Mouse (Mus musculus) midbrain, embryonic 14.5 days (tissue): ENCODE data around the gene Hist1h3c. TPM values are rescaled to one million over a fixed set of nuclear protein-coding genes. Genes with fewer than 3 reads are reported as not detected.
"Not testable (repeated sequence)": the region's sequence is repeated elsewhere in the genome, so short reads cannot be mapped to it uniquely, and the experiment has no call there.

Experiments
- ATAC-seq: fragments of 200-750 bp; cut with Nextera tagmentation; 2 replicates; pipeline ENCODE4 v1.8.0; 2017; ENCODE audit warnings: moderate number of reproducible peaks, moderate library complexity; ENCODE audit not compliant: low FRiP score, low TSS enrichment
- DNase-seq: peaks from one replicate; pipeline ENCODE4 v3.0.0-alpha.2; 2015
- H3K27ac ChIP-seq: fragments of 300-500 bp; sonication (generic); replicated peaks from 2 replicates; pipeline ENCODE4 v1.5.1; 2014; ENCODE audit warnings: mild to moderate bottlenecking, low read depth, low read length, moderate library complexity
- H3K27me3 ChIP-seq: fragments of 300-500 bp; sonication (generic); 2 replicates; pipeline ENCODE4 v1.6.1; 2014; ENCODE audit warnings: low read length, control low read depth, mixed read lengths; ENCODE audit not compliant: control insufficient read depth, insufficient read depth
- H3K36me3 ChIP-seq: fragments of 300-500 bp; sonication (generic); 2 replicates; pipeline ENCODE4 v1.6.1; 2014; ENCODE audit warnings: low read length, control low read depth; ENCODE audit not compliant: control insufficient read depth, insufficient read depth
- H3K4me1 ChIP-seq: fragments of 300-500 bp; sonication (generic); 2 replicates; pipeline ENCODE4 v1.6.1; 2014; ENCODE audit warnings: mild to moderate bottlenecking, antibody characterized with exemption, low read length, control low read depth; ENCODE audit not compliant: control insufficient read depth, insufficient read depth
- H3K4me2 ChIP-seq: fragments of 300-500 bp; sonication (generic); 2 replicates; pipeline ENCODE4 v1.6.1; 2014; ENCODE audit warnings: mild to moderate bottlenecking, low read length, moderate library complexity
- H3K4me3 ChIP-seq: fragments of 300-500 bp; sonication (generic); replicated peaks from 2 replicates; pipeline ENCODE4 v1.5.1; 2014; ENCODE audit warnings: low read depth, low read length
- H3K9ac ChIP-seq: fragments of 300-500 bp; sonication (generic); replicated peaks from 2 replicates; pipeline ENCODE4 v1.6.1; 2014; ENCODE audit warnings: mild to moderate bottlenecking, low read length, moderate library complexity
- H3K9me3 ChIP-seq: fragments of 300-500 bp; sonication (generic); 2 replicates; pipeline ENCODE4 v1.6.1; 2016; ENCODE audit warnings: low read length, control low read depth, mixed read lengths; ENCODE audit not compliant: control insufficient read depth
- WGBS: fragments of 180-500 bp; shearing (Covaris S2); extraction: QIAGEN DNeasy Blood & Tissue Kit; methylation state at CpG from one replicate; pipeline ENCODE4 v1.1.7; 2014; 5-methylcytosine and 5-hydroxymethylcytosine counted together
- polyA plus RNA-seq: library from polyadenylated mRNA; unstranded; fragments of >200 nt; fragmentation: Nextera tagmentation; extraction: Ambion mirVana; gene quantifications from 2 replicates; pipeline ENCODE4 v1.2.1, GENCODE M21; 2014

Gene Hist1h3c
- polyA plus RNA-seq, 1 experiment from 2014 or later, result 1.2 TPM

DNA sequence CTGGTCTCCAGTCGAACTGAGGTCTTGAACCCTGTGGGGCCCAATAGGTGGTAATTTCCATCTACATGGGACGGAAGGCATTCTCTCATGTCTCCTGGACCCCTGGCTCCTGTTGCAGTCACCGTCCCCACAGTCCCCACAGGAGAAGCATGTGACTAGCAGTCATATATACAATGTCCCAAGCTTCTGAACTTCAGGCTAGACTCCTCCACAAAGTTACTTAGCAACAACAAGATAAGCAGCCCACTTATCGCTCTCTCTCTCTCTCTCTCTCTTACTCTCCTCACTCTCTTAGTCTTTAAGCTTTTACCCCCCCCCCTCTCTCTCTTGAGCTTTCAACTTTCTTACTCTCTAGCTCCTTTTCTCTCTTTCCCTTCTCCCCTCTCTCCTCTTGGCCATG is 21.2 kb downstream of the Hist1h3c start:
- Histone ChIP-seq H3K27ac (no peak overlapping the region), H3K4me2 (no peak overlapping the region), H3K4me3 (no peak overlapping the region), H3K9ac (no peak overlapping the region), H3K4me1 (no peaks in the 10 kb centered on the region), H3K36me3 (no peaks in the 10 kb centered on the region), H3K9me3 (no peaks in the 10 kb centered on the region), H3K27me3 (no peaks in the 10 kb centered on the region)
- ATAC-seq (no peak), DNase-seq (no peak)
- WGBS, result 79% methylated on average over 4 of the region's 4 CpGs

DNA sequence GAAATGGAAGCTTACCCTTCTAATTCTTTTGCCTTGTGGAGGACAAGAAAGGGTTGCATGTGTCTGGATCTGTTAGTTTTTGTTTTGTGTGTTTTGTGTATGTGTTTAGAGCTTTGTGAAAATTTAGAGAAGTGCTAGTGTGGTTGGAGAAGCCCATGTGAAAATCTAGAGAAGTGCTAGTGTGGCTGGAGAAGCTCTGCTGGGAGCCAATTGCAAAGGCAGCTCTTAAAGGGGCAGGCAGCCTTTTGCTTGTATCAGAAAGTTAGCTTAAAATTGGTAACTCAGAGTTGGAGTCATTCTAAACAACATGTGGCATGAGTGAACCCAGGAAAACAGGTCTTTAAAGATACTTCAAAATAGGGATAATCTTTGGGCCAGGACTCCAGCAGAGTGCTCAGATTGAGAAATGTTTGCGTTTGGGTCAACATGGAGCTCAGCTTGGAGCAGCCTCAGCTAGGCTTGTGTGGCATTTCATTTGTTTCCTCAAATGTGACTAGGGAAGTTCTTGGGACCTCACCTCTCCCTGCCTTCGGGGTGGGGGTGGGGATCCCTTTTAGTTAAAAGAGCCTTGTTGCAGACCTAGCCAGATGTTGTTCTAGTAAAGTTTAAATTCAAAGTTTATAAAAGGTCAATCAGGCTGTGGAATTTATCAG is 27.7 kb downstream of the Hist1h3c start:
- not testable (repeated sequence) for H3K27me3 ChIP-seq, H3K27ac ChIP-seq, ATAC-seq, DNase-seq, H3K9me3 ChIP-seq, H3K9ac ChIP-seq, H3K4me3 ChIP-seq, H3K4me1 ChIP-seq, H3K36me3 ChIP-seq, H3K4me2 ChIP-seq
- WGBS, result 25% methylated on average over 2 of the region's 2 CpGs

DNA sequence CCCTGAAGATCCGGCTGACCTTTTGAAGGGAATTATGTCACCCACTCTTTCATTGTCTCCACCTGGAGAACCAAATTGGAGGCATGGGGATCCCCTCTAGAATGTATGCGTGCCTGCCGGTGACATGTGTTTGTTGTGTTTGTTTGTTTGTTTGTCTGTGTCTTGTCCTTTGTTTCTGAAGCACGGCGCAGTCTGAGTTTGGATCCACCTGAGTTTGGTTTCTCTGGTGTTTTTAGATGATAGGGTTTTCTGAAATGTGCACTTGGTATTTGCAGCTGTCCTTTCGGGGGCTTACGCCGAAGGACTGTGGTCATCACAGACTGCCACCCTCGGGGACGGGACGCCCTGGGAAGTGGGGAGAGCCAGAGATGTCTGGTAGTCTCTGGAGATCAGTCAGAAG is 28.2 kb downstream of the Hist1h3c start:
- WGBS, result 63% methylated on average over 11 of the region's 11 CpGs
- no peak overlapping the region for H3K4me3 ChIP-seq
- ATAC-seq (no peak), DNase-seq (no peak)
- H3K9ac ChIP-seq, result no peak overlapping the region
- H3K4me1 ChIP-seq, result no peaks in the 10 kb centered on the region
- H3K27me3 ChIP-seq, result no peaks in the 10 kb centered on the region
- H3K9me3 ChIP-seq, result no peaks in the 10 kb centered on the region
- H3K27ac ChIP-seq, result no peak overlapping the region
- H3K36me3 ChIP-seq, result no peaks in the 10 kb centered on the region
- H3K4me2 ChIP-seq, result no peak overlapping the region

- no peak overlapping the region for H3K4me2 ChIP-seq
- H3K27ac ChIP-seq, result no peak overlapping the region
- DNase-seq, result no peak
- H3K4me3 ChIP-seq, result no peak overlapping the region
- no peak overlapping the region for H3K9ac ChIP-seq
- 86% methylated on average over 5 of the region's 5 CpGs for WGBS
- no peaks in the 10 kb centered on the region for H3K4me1 ChIP-seq
- no peak for ATAC-seq
- no peaks in the 10 kb centered on the region for H3K27me3 ChIP-seq
- H3K9me3 ChIP-seq, result no peaks in the 10 kb centered on the region
- no peaks in the 10 kb centered on the region for H3K36me3 ChIP-seq
Measured at GRCm38 (mm10) chr13:23716261-23717042, 28.9 kb downstream of the Hist1h3c start.

GRCm38 (mm10) chr13:23710374-23711089 is 34.9 kb downstream of the Hist1h3c start, which contains the start of gene Hfe:
Gene Hfe, minus strand, starts transcription at chr13:23710854.
- no peaks in the 10 kb centered on the region for H3K4me1 ChIP-seq
- H3K4me2 ChIP-seq, result peak within 1 kb of the TSS; percentile 54
- no peaks in the 10 kb centered on the region for H3K36me3 ChIP-seq
- H3K4me3 ChIP-seq, result peak within 1 kb of the TSS; percentile 23
- DNase-seq (peak; percentile 50), ATAC-seq (peak; percentile 63; the same call in 1 of the 2 replicates)
- 6% methylated on average over 17 of the region's 17 CpGs for WGBS
- peak within 1 kb of the TSS; percentile 44; the same call in 1 of the 2 replicates for H3K9ac ChIP-seq
- H3K27me3 ChIP-seq, result no peaks in the 10 kb centered on the region
- no peaks in the 10 kb centered on the region for H3K9me3 ChIP-seq
- no peak within 1 kb of the TSS for H3K27ac ChIP-seq

GRCm38 (mm10) chr13:23709714-23710373 is 35.6 kb downstream of the Hist1h3c start:
- H3K36me3 ChIP-seq, result no peaks in the 10 kb centered on the region
- ATAC-seq (no peak), DNase-seq (no peak)
- peak overlapping the region; percentile 23 for H3K4me3 ChIP-seq
- no peaks in the 10 kb centered on the region for H3K4me1 ChIP-seq
- H3K27me3 ChIP-seq, result no peaks in the 10 kb centered on the region
- H3K27ac ChIP-seq, result no peak overlapping the region
- peak overlapping the region; percentile 54 for H3K4me2 ChIP-seq
- H3K9ac ChIP-seq, result 0 out of 2 replicates have a peak overlapping the region, but pooled peaks have one; percentile 44
- no peaks in the 10 kb centered on the region for H3K9me3 ChIP-seq
- 26% methylated on average over 15 of the region's 15 CpGs for WGBS

- Histone ChIP-seq H3K27ac (no peak overlapping the region), H3K4me3 (no peak overlapping the region), H3K9me3 (no peaks in the 10 kb centered on the region), H3K36me3 (no peaks in the 10 kb centered on the region), H3K4me2 (no peak overlapping the region), H3K27me3 (no peaks in the 10 kb centered on the region), H3K4me1 (no peaks in the 10 kb centered on the region), H3K9ac (no peak overlapping the region)
- 81% methylated on average over 4 of the region's 4 CpGs for WGBS
- DNase-seq (no peak), ATAC-seq (no peak)
Measured at GRCm38 (mm10) chr13:23708654-23709053, 36.7 kb downstream of the Hist1h3c start.

- ATAC-seq, result no peak
- no peak for DNase-seq
- WGBS, result 84% methylated on average over 4 of the region's 4 CpGs
Measured at GRCm38 (mm10) chr13:23708041-23708440, 37.4 kb downstream of the Hist1h3c start.

More at GRCm38 (mm10) chr13:23708041-23708440, 37.4 kb downstream of the Hist1h3c start:
- no peak overlapping the region for H3K4me2 ChIP-seq
- H3K27me3 ChIP-seq, result no peaks in the 10 kb centered on the region
- no peak overlapping the region for H3K4me3 ChIP-seq
- H3K36me3 ChIP-seq, result no peaks in the 10 kb centered on the region
- H3K9me3 ChIP-seq, result no peaks in the 10 kb centered on the region
- H3K9ac ChIP-seq, result no peak overlapping the region
- no peak overlapping the region for H3K27ac ChIP-seq
- no peaks in the 10 kb centered on the region for H3K4me1 ChIP-seq
